Mouse (Mus musculus) left cerebral cortex, adult 18-20 months (tissue): ENCODE data around the gene Taf4. TPM values are rescaled to one million over a fixed set of nuclear protein-coding genes. Genes with fewer than 3 reads are reported as not detected.

Experiments used
- DNase-seq, 2 experiments: peaks; one replicate each; pipeline ENCODE4 v3.0.0; 2021 to 2022; ENCODE audit warnings: low spot score in 2 of 2, mixed read lengths in 1 of 2
- total RNA-seq, 2 experiments: library from RNA; stranded (reverse); gene quantifications; 2 replicates each; pipeline ENCODE4 v1.2.3; 2021

Gene Taf4
- total RNA-seq, 2 experiments from 2014 or later = 20.5 to 21.6 TPM

- DNase-seq = no peak
These were observed 8.4 kb upstream of the Taf4 start for GRCm38 (mm10) chr2:179984830-179985229.

GRCm38 (mm10) chr2:179982715-179983114 lies 6.3 kb upstream of the Taf4 start:
- DNase-seq = no peak

GRCm38 (mm10) chr2:179980616-179981015 lies 4.2 kb upstream of the Taf4 start:
- DNase-seq = no peak

GRCm38 (mm10) chr2:179979836-179980235 lies 3.4 kb upstream of the Taf4 start:
- DNase-seq = peak; percentile 39 to 41

- no peak for DNase-seq
These were observed 1.8 kb upstream of the Taf4 start for GRCm38 (mm10) chr2:179978250-179978649.

GRCm38 (mm10) chr2:179977344-179978025 lies 1.0 kb upstream of the Taf4 start:
- DNase-seq = peak; percentile 28

- DNase-seq = no peak
These were observed 185 bp downstream of the Taf4 start for GRCm38 (mm10) chr2:179976295-179976627.

GRCm38 (mm10) chr2:179975851-179976250 lies 595 bp downstream of the Taf4 start:
- DNase-seq = peak; percentile 28 to 32

GRCm38 (mm10) chr2:179974651-179975471 lies 1.6 kb downstream of the Taf4 start:
- no peak for DNase-seq

- DNase-seq = no peak
These were observed 2.4 kb downstream of the Taf4 start for GRCm38 (mm10) chr2:179973871-179974628.

GRCm38 (mm10) chr2:179972406-179972805 lies 4.0 kb downstream of the Taf4 start:
- DNase-seq = no peak

- no peak for DNase-seq
These were observed 4.6 kb downstream of the Taf4 start for GRCm38 (mm10) chr2:179971891-179972290.

- DNase-seq = no peak
These were observed 7.3 kb downstream of the Taf4 start for GRCm38 (mm10) chr2:179969137-179969536.

- DNase-seq = no peak
These were observed 8.8 kb downstream of the Taf4 start for GRCm38 (mm10) chr2:179967633-179968032.

GRCm38 (mm10) chr2:179961420-179961819 lies 15.0 kb downstream of the Taf4 start:
- no peak for DNase-seq

GRCm38 (mm10) chr2:179960327-179960726 lies 16.1 kb downstream of the Taf4 start:
- DNase-seq = no peak

- DNase-seq = no peak
These were observed 17.1 kb downstream of the Taf4 start for GRCm38 (mm10) chr2:179959391-179959790.

- DNase-seq = no peak
These were observed 24.6 kb downstream of the Taf4 start for GRCm38 (mm10) chr2:179951542-179952524.

GRCm38 (mm10) chr2:179948820-179949219 lies 27.6 kb downstream of the Taf4 start:
- DNase-seq = no peak

- no peak for DNase-seq
These were observed 28.8 kb downstream of the Taf4 start for GRCm38 (mm10) chr2:179947607-179948006.

GRCm38 (mm10) chr2:179946496-179946895 lies 29.9 kb downstream of the Taf4 start:
- no peak for DNase-seq
